Mouse (Mus musculus) urinary bladder, postnatal 36 days (tissue): Measurements from ENCODE around the gene Vmn1r65.
"Not testable (repeated sequence)": the region's sequence is repeated elsewhere in the genome, so short reads cannot be mapped to it uniquely, and the experiment has no call there.

ENCODE experiments used
- DNase-seq, 2 experiments: peaks; one replicate each; pipeline ENCODE4 v3.0.0; 2022; ENCODE audit warnings: low spot score in 2 of 2, mixed read lengths in 1 of 2

Vmn1r65 gene

DNA sequence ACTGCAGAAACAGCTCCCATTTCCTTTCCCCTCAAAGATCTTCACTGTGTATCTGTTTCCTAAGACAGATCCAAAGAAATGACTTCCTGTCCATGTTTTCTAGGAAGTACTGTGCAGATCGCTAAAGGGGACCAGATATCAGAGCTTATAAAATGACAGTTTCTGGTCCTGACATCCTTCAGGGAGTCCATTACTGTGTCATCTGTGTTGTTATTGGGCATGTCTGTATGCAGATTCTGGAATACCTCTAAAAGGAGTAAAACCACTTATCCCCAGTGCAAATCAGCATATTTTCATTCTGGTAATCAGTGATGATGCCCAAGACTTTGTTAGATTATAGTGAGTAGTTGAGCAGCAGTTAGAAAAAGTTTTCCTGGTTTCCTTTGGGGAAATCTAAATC, at the start of gene Vmn1r65:
Gene Vmn1r65 (minus strand): TSS at position 101 of the 400 bp plus-strand sequence.
- DNase-seq, result no peak

DNA sequence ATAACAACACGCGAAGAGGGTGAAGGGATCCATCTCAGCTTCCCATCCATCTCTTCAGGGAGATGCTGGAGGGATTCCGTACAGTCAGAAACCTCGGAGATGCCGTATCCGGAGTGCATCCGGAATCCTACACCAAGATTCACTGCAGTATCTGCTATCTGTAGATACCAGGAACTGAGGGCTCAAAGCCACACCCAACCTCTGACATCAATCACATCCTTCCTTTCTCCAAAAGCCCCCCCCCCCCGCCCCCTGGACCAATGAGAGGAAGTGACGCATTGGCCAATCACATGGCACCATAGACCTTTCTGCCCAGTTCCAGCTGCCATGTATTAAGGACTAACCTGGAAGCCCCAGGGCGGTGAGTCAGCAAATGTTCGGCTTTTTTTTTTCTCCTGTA, 34.1 kb upstream of the Vmn1r65 start, which contains the start of gene Nlrp4c:
Gene Nlrp4c (plus strand): TSS at position 301 of the 400 bp plus-strand sequence.
- DNase-seq, result no peak

DNA sequence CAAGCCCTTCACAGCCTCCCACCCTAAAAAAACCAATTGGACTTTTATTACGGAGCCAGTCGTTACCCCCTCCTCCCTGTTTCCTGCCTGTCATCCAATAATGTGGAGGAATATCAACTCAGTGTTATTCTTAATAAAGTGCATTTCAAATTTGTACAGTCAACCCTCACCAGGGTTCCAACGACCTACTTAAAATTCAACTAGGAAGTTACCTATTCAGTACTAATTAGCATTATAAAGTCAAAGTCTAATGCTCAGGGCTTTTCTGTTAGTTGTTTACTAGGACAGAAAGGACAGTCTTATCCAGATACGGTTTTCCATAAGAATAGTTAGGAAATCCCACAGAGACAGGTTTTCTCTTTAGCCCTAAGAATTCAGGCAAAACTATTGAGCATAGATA, 28.4 kb downstream of the Vmn1r65 start:
- not testable (repeated sequence) for DNase-seq

DNA sequence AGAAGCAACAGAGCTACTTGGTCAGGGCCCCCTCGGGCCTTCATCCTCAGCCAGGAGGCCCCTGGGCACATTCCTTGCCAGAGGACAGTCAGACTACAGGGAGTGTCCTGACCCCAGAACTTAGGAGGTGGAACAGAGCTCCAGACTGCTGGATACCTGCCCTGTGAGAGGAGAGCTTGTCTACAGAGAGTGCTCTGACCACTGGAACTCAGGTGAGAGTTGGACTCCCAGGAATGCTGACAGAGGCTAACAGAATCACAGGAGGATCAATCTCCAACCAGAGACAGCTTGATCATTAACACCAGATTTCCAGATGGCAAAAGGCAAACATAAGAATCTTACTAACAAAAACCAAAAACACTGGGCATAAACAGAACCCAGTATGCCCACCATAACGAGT, 38.3 kb downstream of the Vmn1r65 start:
- DNase-seq, result not testable (repeated sequence)
